Mouse (Mus musculus) thymus, adult 2 months (tissue): ENCODE data around the gene 1700067K01Rik. TPM values are rescaled to one million over a fixed set of nuclear protein-coding genes. Genes with fewer than 3 reads are reported as not detected.
"Not testable (repeated sequence)": the region's sequence is repeated elsewhere in the genome, so short reads cannot be mapped to it uniquely, and the experiment has no call there.

Source experiments
- DNase-seq: peaks from one replicate; pipeline ENCODE4 v3.0.0; 2021
- H3K27ac ChIP-seq: fragments of 200-500 bp; 2 replicates; pipeline ENCODE4 v1.5.1; 2012; ENCODE audit warnings: low read length, control low read depth; ENCODE audit not compliant: control insufficient read depth, insufficient read depth
- H3K27me3 ChIP-seq: fragments of 200-500 bp; 2 replicates; pipeline ENCODE4 v1.6.1; 2012; ENCODE audit warnings: mild to moderate bottlenecking, low read length, moderate library complexity, mixed read lengths; ENCODE audit not compliant: control insufficient read depth, insufficient read depth
- H3K36me3 ChIP-seq: fragments of 200-500 bp; 2 replicates; pipeline ENCODE4 v1.6.1; 2012; ENCODE audit warnings: mild to moderate bottlenecking, low read length, moderate library complexity; ENCODE audit not compliant: control insufficient read depth, insufficient read depth
- H3K4me1 ChIP-seq: fragments of 200-500 bp; replicated peaks from 2 replicates; pipeline ENCODE4 v1.6.1; 2012; ENCODE audit warnings: low read length; ENCODE audit not compliant: control insufficient read depth, insufficient read depth
- H3K4me3 ChIP-seq: fragments of 200-500 bp; 2 replicates; pipeline ENCODE4 v1.5.1; 2012; ENCODE audit warnings: mild to moderate bottlenecking, low read length, control low read depth, moderate library complexity; ENCODE audit not compliant: control insufficient read depth, insufficient read depth
- CTCF ChIP-seq: fragments of 200-500 bp; IDR thresholded peaks from 2 replicates; pipeline ENCODE4 v1.5.1; 2012; ENCODE audit warnings: mild to moderate bottlenecking, control low read depth, low read length, moderate library complexity, borderline replicate concordance; ENCODE audit not compliant: control insufficient read depth, poor library complexity, insufficient read depth; ENCODE audit errors: extremely low read depth
- POLR2A ChIP-seq: fragments of 200-500 bp; IDR thresholded peaks from 2 replicates; pipeline ENCODE4 v1.6.1; 2012; ENCODE audit warnings: mild to moderate bottlenecking, low read length, control low read depth, moderate library complexity; ENCODE audit not compliant: control insufficient read depth, poor library complexity, insufficient read depth; ENCODE audit errors: extremely low read depth
- WGBS: fragments of 180-500 bp; shearing (Covaris S2); methylation state at CpG from one replicate; pipeline ENCODE4 v1.1.7; 2018; 5-methylcytosine and 5-hydroxymethylcytosine counted together
- polyA plus RNA-seq: library from polyadenylated mRNA; depleted of rRNA; stranded (reverse); fragments of >200 nt; gene quantifications from 2 replicates; pipeline ENCODE4 v1.2.3, GENCODE M21; 2012

The 1700067K01Rik gene
- polyA plus RNA-seq, 1 experiment, result 1.1 TPM

DNA sequence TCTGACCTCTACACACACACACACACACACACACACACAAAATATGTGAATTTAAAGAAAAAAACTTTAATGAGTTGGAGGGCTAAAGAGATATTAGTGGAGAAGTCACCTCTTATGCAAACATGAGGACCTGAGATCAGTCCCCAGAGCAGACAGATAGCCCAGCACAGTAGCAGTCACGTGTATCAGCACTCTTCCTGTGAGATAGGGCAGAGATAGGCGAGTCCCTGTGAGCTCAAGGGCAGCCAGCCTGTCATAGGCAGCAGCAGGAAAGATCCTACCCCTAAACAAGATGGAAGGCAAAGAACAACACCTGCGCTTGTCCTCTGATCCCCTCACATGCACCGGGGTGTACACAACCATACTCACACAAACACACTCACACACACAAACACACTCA lies 18.9 kb upstream of the 1700067K01Rik start:
- peaks cover 7% of the 10 kb centered on the region for H3K36me3 ChIP-seq
- no peak overlapping the region for H3K4me3 ChIP-seq
- DNase-seq, result no peak
- WGBS, result 93% methylated on average over 4 of the region's 4 CpGs
- H3K27me3 ChIP-seq, result no peaks in the 10 kb centered on the region
- no peak overlapping the region for H3K27ac ChIP-seq
- TF ChIP-seq POLR2A (no peak), CTCF (no peak)
- peaks cover 8% of the 10 kb centered on the region for H3K4me1 ChIP-seq

DNA sequence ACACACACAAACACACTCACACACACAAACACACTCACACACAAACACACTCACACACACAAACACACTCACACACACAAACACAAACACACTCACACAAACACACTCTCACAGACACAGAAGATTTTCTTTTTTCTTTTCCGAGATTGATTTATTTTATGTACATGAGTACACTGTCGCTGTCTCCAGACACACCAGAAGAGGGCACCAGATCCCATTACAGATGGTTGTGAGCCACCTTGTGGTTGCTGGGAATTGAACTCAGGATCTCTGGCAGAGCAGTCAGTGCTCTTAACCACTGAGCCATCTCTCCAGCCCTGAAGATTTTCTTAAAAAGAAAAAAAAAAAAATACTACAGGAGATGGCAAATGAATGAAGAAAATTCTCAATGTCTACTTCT lies 18.1 kb upstream of the 1700067K01Rik start:
- not testable (repeated sequence) for H3K27me3 ChIP-seq, H3K27ac ChIP-seq, DNase-seq, H3K4me1 ChIP-seq, H3K4me3 ChIP-seq
- H3K36me3 ChIP-seq, result peaks cover 13% of the 10 kb centered on the region
- 96% methylated on average over 2 of the region's 2 CpGs for WGBS

- Histone ChIP-seq H3K36me3 (peaks cover 17% of the 10 kb centered on the region), H3K4me1 (no peaks in the 10 kb centered on the region), H3K27me3 (no peaks in the 10 kb centered on the region), H3K4me3 (no peak overlapping the region), H3K27ac (no peak overlapping the region)
- no peak for DNase-seq
- TF ChIP-seq CTCF (no peak), POLR2A (no peak)
- WGBS, result 49% methylated on average over 7 of the region's 7 CpGs
These were observed 12.1 kb upstream of the 1700067K01Rik start for GRCm38 (mm10) chr8:83989243-83989642.

GRCm38 (mm10) chr8:83990170-83990569 lies 11.1 kb upstream of the 1700067K01Rik start:
- Histone ChIP-seq H3K4me1 (no peaks in the 10 kb centered on the region), H3K4me3 (no peak overlapping the region), H3K27ac (no peak overlapping the region), H3K36me3 (peaks cover 17% of the 10 kb centered on the region), H3K27me3 (no peaks in the 10 kb centered on the region)
- no peak for DNase-seq
- WGBS, result 93% methylated on average over 14 of the region's 14 CpGs
- no peak for TF ChIP-seq CTCF
- no peak for TF ChIP-seq POLR2A

DNA sequence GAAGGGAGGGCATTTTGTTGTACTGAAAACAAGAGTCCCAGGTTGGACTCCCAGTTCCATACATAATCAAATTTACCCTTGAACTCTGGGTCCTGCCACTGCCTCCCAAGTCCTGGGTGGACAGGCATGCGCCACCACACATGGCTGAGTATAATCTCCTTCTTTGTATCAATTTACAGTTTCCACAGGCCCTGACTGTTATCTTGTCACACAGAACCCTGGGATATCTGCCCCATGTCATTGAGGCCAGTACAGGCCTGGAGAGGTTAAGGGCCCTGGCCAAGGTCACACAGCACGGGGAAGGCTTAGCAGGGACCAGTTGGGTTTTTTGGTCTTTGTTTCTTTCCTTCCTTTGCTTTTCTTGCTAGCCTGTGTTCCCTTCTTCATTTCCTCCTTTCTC lies 8.8 kb upstream of the 1700067K01Rik start:
- no peak for DNase-seq
- no peak for TF ChIP-seq CTCF
- no peak for TF ChIP-seq POLR2A
- H3K36me3 ChIP-seq, result peaks cover 10% of the 10 kb centered on the region; the same call in 1 of the 2 replicates
- 96% methylated on average over 2 of the region's 2 CpGs for WGBS
- no peak overlapping the region for H3K4me3 ChIP-seq
- no peaks in the 10 kb centered on the region for H3K27me3 ChIP-seq
- H3K27ac ChIP-seq, result no peak overlapping the region
- H3K4me1 ChIP-seq, result peaks cover 4% of the 10 kb centered on the region

DNA sequence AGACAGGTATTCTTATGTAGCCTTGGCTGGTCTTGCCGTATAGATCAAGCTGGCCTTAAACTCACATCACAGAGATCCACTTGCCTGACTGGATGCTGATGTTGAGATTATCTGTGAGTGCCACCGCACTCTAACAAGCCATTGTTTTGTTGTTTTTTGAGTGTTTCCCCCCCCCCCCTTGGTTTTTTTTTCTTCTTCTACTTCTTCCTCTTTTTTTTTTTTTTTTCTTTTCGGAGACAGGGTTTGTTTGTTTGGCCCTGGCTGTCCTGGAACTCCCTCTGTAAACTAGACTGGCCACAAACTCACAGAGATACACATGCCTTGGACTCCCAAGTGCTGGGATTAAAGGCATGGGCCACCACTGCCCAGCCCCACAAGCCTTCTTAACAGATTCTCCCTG lies 7.3 kb upstream of the 1700067K01Rik start:
- Histone ChIP-seq H3K36me3 (peaks cover 4% of the 10 kb centered on the region; the same call in 1 of the 2 replicates), H3K4me3 (no peak overlapping the region), H3K27ac (no peak overlapping the region), H3K27me3 (no peaks in the 10 kb centered on the region), H3K4me1 (peaks cover 8% of the 10 kb centered on the region)
- TF ChIP-seq CTCF (no peak), POLR2A (no peak)
- no peak for DNase-seq
- WGBS, result 65% methylated on average over 3 of the region's 3 CpGs

DNA sequence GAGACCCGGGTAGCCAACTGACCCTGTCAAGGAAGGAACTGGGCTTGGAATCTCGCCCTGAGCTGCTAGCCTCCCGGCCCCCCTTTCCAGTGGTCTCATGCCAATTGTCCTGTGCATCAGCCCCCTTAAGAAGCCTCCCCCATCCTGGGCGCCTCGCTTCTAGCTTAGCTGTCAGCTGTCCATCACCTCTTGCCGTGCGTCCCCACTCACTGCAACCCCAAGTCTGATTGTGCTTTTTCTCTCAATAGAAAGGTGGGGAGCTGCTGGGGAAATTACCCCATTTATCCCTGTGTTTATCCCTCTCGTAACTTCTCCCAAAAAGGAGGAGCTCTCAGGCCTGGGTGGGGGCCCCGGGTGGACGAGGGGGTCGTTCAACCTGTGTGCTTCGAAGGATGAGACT lies 5.3 kb upstream of the 1700067K01Rik start:
- H3K27ac ChIP-seq, result no peak overlapping the region
- no peak for TF ChIP-seq POLR2A
- no peak for TF ChIP-seq CTCF
- DNase-seq, result no peak
- H3K4me3 ChIP-seq, result no peak overlapping the region
- H3K27me3 ChIP-seq, result no peaks in the 10 kb centered on the region
- H3K4me1 ChIP-seq, result peaks cover 19% of the 10 kb centered on the region
- WGBS, result 56% methylated on average over 12 of the region's 12 CpGs
- H3K36me3 ChIP-seq, result peaks cover 4% of the 10 kb centered on the region; the same call in 1 of the 2 replicates
